Mouse (Mus musculus) MEL (cell line): ENCODE results near the gene Hsf5. TPM values are rescaled to one million over a fixed set of nuclear protein-coding genes. Genes with fewer than 3 reads are reported as not detected.

Experiments
- DNase-seq: peaks from one replicate; pipeline ENCODE4 v3.0.0; 2011; ENCODE audit warnings: low read depth, low spot score
- H3K27ac ChIP-seq: 2 replicates; pipeline ENCODE4 v1.5.1; 2012; ENCODE audit warnings: low read depth, mild to moderate bottlenecking, control low read depth, low read length, moderate library complexity; ENCODE audit not compliant: control insufficient read depth
- H3K27me3 ChIP-seq, 2 experiments: fragments of 150-350 bp in 1 of 2; sonication (generic) in 1 of 2; 2 replicates each; pipeline ENCODE4 v1.6.1; 2012; ENCODE audit warnings: low read length in 2 of 2, mild to moderate bottlenecking in 2 of 2, improper control_type of control experiment in 1 of 2, moderate library complexity in 1 of 2; ENCODE audit not compliant: insufficient read depth in 2 of 2, control insufficient read depth in 1 of 2
- H3K36me3 ChIP-seq, 2 experiments: 2 replicates each; pipeline ENCODE4 v1.6.1; 2012 to 2014; ENCODE audit warnings: low read length in 2 of 2, improper control_type of control experiment in 1 of 2, inconsistent platforms in 1 of 2, mild to moderate bottlenecking in 1 of 2; ENCODE audit not compliant: insufficient read depth in 2 of 2, control insufficient read depth in 1 of 2
- H3K4me1 ChIP-seq, 2 experiments: fragments of 150-350 bp in 1 of 2; sonication (generic) in 1 of 2; 2 replicates each; pipeline ENCODE4 v1.6.1; 2012; ENCODE audit warnings: low read length in 2 of 2, improper control_type of control experiment in 1 of 2, mild to moderate bottlenecking in 1 of 2; ENCODE audit not compliant: insufficient read depth in 2 of 2, control insufficient read depth in 1 of 2
- H3K4me3 ChIP-seq, 2 experiments: fragments of 150-350 bp in 1 of 2; sonication (generic) in 1 of 2; 2 replicates each; pipeline ENCODE4 v1.5.1; 2012; ENCODE audit warnings: low read depth in 2 of 2, low read length in 2 of 2, mild to moderate bottlenecking in 2 of 2, moderate library complexity in 2 of 2, control low read depth in 1 of 2, improper control_type of control experiment in 1 of 2; ENCODE audit not compliant: control insufficient read depth in 1 of 2, insufficient read depth in 1 of 2
- H3K79me2 ChIP-seq: 2 replicates; pipeline ENCODE4 v1.6.1; 2012; ENCODE audit warnings: mild to moderate bottlenecking, low read length, moderate library complexity; ENCODE audit not compliant: control insufficient read depth, poor library complexity, insufficient read depth
- H3K9ac ChIP-seq: 2 replicates; pipeline ENCODE4 v1.6.1; 2012; ENCODE audit warnings: low read depth, mild to moderate bottlenecking, control low read depth, low read length, moderate library complexity; ENCODE audit not compliant: control insufficient read depth, poor library complexity, severe bottlenecking
- H3K9me3 ChIP-seq: fragments of 150-350 bp; sonication (generic); replicated peaks from 2 replicates; pipeline ENCODE4 v1.6.1; 2012; ENCODE audit warnings: mild to moderate bottlenecking, low read length, improper control_type of control experiment, moderate library complexity; ENCODE audit not compliant: insufficient read depth
- BHLHE40 ChIP-seq: IDR thresholded peaks from 2 replicates; pipeline ENCODE4 v1.6.1; 2012; ENCODE audit warnings: low read depth, mild to moderate bottlenecking, inconsistent platforms, low read length, improper control_type of control experiment, borderline replicate concordance
- CTCF ChIP-seq, 3 experiments: IDR thresholded peaks in 2 of 3; conservative IDR thresholded peaks in 1 of 3; 2 replicates each; pipeline ENCODE4 v1.5.1; 2011 to 2012; ENCODE audit warnings: low read length in 3 of 3, low read depth in 2 of 3, mild to moderate bottlenecking in 2 of 3, improper control_type of control experiment in 1 of 3, inconsistent platforms in 1 of 3, mixed read lengths in 1 of 3, moderate library complexity in 1 of 3; ENCODE audit not compliant: control insufficient read depth in 1 of 3, insufficient read depth in 1 of 3, poor library complexity in 1 of 3, severe bottlenecking in 1 of 3
- ELF1 ChIP-seq: IDR thresholded peaks from 2 replicates; pipeline ENCODE4 v1.6.1; 2014; ENCODE audit warnings: low read depth, mild to moderate bottlenecking, inconsistent platforms, low read length, improper control_type of control experiment, moderate library complexity
- EP300 ChIP-seq, 2 experiments: IDR thresholded peaks; 2 replicates each; pipeline ENCODE4 v1.6.1; 2011; ENCODE audit warnings: improper control_type of control experiment in 2 of 2, low read length in 2 of 2, low read depth in 1 of 2, mild to moderate bottlenecking in 1 of 2
- ETS1 ChIP-seq: IDR thresholded peaks from 2 replicates; pipeline ENCODE4 v1.6.1; 2012; ENCODE audit warnings: low read depth, mild to moderate bottlenecking, inconsistent platforms, low read length, improper control_type of control experiment, moderate library complexity
- GABPA ChIP-seq: IDR thresholded peaks from 2 replicates; pipeline ENCODE4 v1.6.1; 2012; ENCODE audit warnings: low read depth, mild to moderate bottlenecking, inconsistent platforms, low read length, improper control_type of control experiment, moderate library complexity
- GATA1 ChIP-seq: IDR thresholded peaks from 2 replicates; pipeline ENCODE4 v1.6.1; 2011; ENCODE audit warnings: low read depth, low read length, improper control_type of control experiment
- HCFC1 ChIP-seq: IDR thresholded peaks from 2 replicates; pipeline ENCODE4 v1.6.1; 2012; ENCODE audit warnings: low read depth, mild to moderate bottlenecking, inconsistent platforms, low read length, improper control_type of control experiment, moderate library complexity
- KAT2A ChIP-seq: conservative IDR thresholded peaks from 2 replicates; pipeline ENCODE4 v1.6.1; 2012; ENCODE audit warnings: low read depth, low read length, improper control_type of control experiment, inconsistent platforms
- MAFK ChIP-seq: IDR thresholded peaks from 2 replicates; pipeline ENCODE4 v1.6.1; 2011; ENCODE audit warnings: low read depth, mild to moderate bottlenecking, low read length, improper control_type of control experiment, borderline replicate concordance
- MAX ChIP-seq: IDR thresholded peaks from 2 replicates; pipeline ENCODE4 v1.6.1; 2011; ENCODE audit warnings: low read length, improper control_type of control experiment
- MAZ ChIP-seq: IDR thresholded peaks from 2 replicates; pipeline ENCODE4 v1.6.1; 2012; ENCODE audit warnings: low read depth, mild to moderate bottlenecking, inconsistent platforms, low read length, improper control_type of control experiment
- MXI1 ChIP-seq: IDR thresholded peaks from 2 replicates; pipeline ENCODE4 v1.6.1; 2011; ENCODE audit warnings: mild to moderate bottlenecking, low read depth, low read length, improper control_type of control experiment
- MYB ChIP-seq: IDR thresholded peaks from 2 replicates; pipeline ENCODE4 v1.6.1; 2011; ENCODE audit warnings: mild to moderate bottlenecking, low read depth, low read length, improper control_type of control experiment
- NELFE ChIP-seq: IDR thresholded peaks from 2 replicates; pipeline ENCODE4 v1.6.1; 2011; ENCODE audit warnings: low read depth, low read length, improper control_type of control experiment
- NRF1 ChIP-seq: IDR thresholded peaks from 2 replicates; pipeline ENCODE4 v1.6.1; 2014; ENCODE audit warnings: low read depth, mild to moderate bottlenecking, inconsistent platforms, low read length, improper control_type of control experiment, moderate library complexity; ENCODE audit not compliant: poor library complexity, insufficient read depth, severe bottlenecking
- POLR2A ChIP-seq, 2 experiments: IDR thresholded peaks; 2 replicates each; pipeline ENCODE4 v1.6.1; 2011 to 2012; ENCODE audit warnings: low read length in 2 of 2, mild to moderate bottlenecking in 2 of 2, control low read depth in 1 of 2, improper control_type of control experiment in 1 of 2, low read depth in 1 of 2, moderate library complexity in 1 of 2; ENCODE audit not compliant: control insufficient read depth in 1 of 2, insufficient read depth in 1 of 2, poor library complexity in 1 of 2
- POLR2AphosphoS2 ChIP-seq: IDR thresholded peaks from 2 replicates; pipeline ENCODE4 v1.6.1; 2011; ENCODE audit warnings: low read length, improper control_type of control experiment
- POLR2AphosphoS5 ChIP-seq: IDR thresholded peaks from 2 replicates; pipeline ENCODE4 v1.6.1; 2012; ENCODE audit warnings: low read depth, borderline replicate concordance, mild to moderate bottlenecking, inconsistent platforms, low read length, moderate library complexity, mixed read lengths
- RCOR1 ChIP-seq: IDR thresholded peaks from 2 replicates; pipeline ENCODE4 v1.6.1; 2012; ENCODE audit warnings: low read depth, mild to moderate bottlenecking, inconsistent platforms, low read length, improper control_type of control experiment
- SIN3A ChIP-seq: IDR thresholded peaks from 2 replicates; pipeline ENCODE4 v1.6.1; 2012; ENCODE audit warnings: low read length, improper control_type of control experiment, inconsistent platforms
- SMC3 ChIP-seq: IDR thresholded peaks from 2 replicates; pipeline ENCODE4 v1.6.1; 2011; ENCODE audit warnings: low read depth, low read length, improper control_type of control experiment
- TCF12 ChIP-seq: IDR thresholded peaks from 2 replicates; pipeline ENCODE4 v1.6.1; 2014; ENCODE audit warnings: low read depth, mild to moderate bottlenecking, inconsistent platforms, low read length, improper control_type of control experiment, moderate library complexity
- ZC3H11A ChIP-seq: IDR thresholded peaks from 2 replicates; pipeline ENCODE4 v1.6.1; 2012; ENCODE audit warnings: low read depth, mild to moderate bottlenecking, inconsistent platforms, low read length, improper control_type of control experiment
- ZKSCAN1 ChIP-seq: IDR thresholded peaks from 2 replicates; pipeline ENCODE4 v1.6.1; 2012; ENCODE audit warnings: low read depth, mild to moderate bottlenecking, inconsistent platforms, low read length, improper control_type of control experiment, moderate library complexity
- ZNF384 ChIP-seq: IDR thresholded peaks from 2 replicates; pipeline ENCODE4 v1.6.1; 2012; ENCODE audit warnings: low read depth, mild to moderate bottlenecking, inconsistent platforms, low read length, improper control_type of control experiment
- polyA plus RNA-seq, 2 experiments: library from polyadenylated mRNA; stranded (reverse) in 1 of 2; unstranded in 1 of 2; fragments of >175 nt in 1 of 2; fragments of >200 nt in 1 of 2; gene quantifications; 2 replicates each; pipeline versions ENCODE4 v1.2.1 to v1.2.4; 2012; ENCODE audit warnings: low replicate concordance in 2 of 2, low read depth in 1 of 2; ENCODE audit not compliant: insufficient read length in 2 of 2, insufficient read depth in 1 of 2, missing spikeins in 1 of 2
- total RNA-seq: library from RNA; depleted of rRNA; stranded (reverse); fragments of 300-350 nt; gene quantifications from 2 replicates; pipeline ENCODE4 v1.2.3, GENCODE M21; 2012

The Hsf5 gene
- total and polyA plus RNA-seq, 3 experiments = 0.03 TPM; not detected in 2

GRCm38 (mm10) chr11:87578249-87578962 is 38.6 kb upstream of the Hsf5 start:
- DNase-seq = peak; percentile 78
- H3K9me3 ChIP-seq = no peaks in the 10 kb centered on the region
- H3K79me2 ChIP-seq = no peaks in the 10 kb centered on the region
- no peak for TF ChIP-seq MAFK
- no peak for TF ChIP-seq KAT2A
- TF ChIP-seq NRF1 = 0 out of 2 replicates have a peak, but pooled peaks have one; percentile 20
- TF ChIP-seq MAZ = peak; percentile 19; the same call in 1 of the 2 replicates
- no peak for TF ChIP-seq BHLHE40
- peak; percentile 12; the same call in 1 of the 2 replicates for TF ChIP-seq SIN3A
- TF ChIP-seq MAX = no peak
- 0 out of 2 replicates have a peak, but pooled peaks have one; percentile 32 for TF ChIP-seq MXI1
- 0 out of 2 replicates have a peak, but pooled peaks have one; percentile 16 for TF ChIP-seq NELFE
- peak; percentile 80 for TF ChIP-seq ZNF384
- no peak for TF ChIP-seq ZC3H11A
- TF ChIP-seq POLR2A (IDR thresholded peaks at IDR 0.05; ENCODE audit: control insufficient read depth in 1 of 2, insufficient read depth in 1 of 2, low read depth in 1 of 2, low read length in 2 of 2, poor library complexity in 1 of 2) = no peak
- 0 out of 2 replicates have a peak, but pooled peaks have one; percentile 4 for TF ChIP-seq RCOR1
- TF ChIP-seq ETS1 = no peak; the same call in 1 of the 2 replicates
- H3K27me3 ChIP-seq = peaks cover 3 to 4% of the 10 kb centered on the region in 2 experiments; a peak in 3 of 4 replicates
- H3K9ac ChIP-seq = peak overlapping the region; percentile 48
- H3K4me1 ChIP-seq = peaks cover 2 to 15% of the 10 kb centered on the region in 2 experiments; a peak in 3 of 4 replicates
- peak overlapping the region; percentile 58 to 79 for H3K4me3 ChIP-seq
- peaks cover 0 to 2% of the 10 kb centered on the region in 2 experiments; a peak in 1 of 4 replicates for H3K36me3 ChIP-seq
- no peak overlapping the region for H3K27ac ChIP-seq

- peak overlapping the region; percentile 58 to 79 for H3K4me3 ChIP-seq
- peaks cover 0 to 2% of the 10 kb centered on the region in 2 experiments; a peak in 1 of 4 replicates for H3K36me3 ChIP-seq
- peaks cover 2 to 15% of the 10 kb centered on the region in 2 experiments; a peak in 3 of 4 replicates for H3K4me1 ChIP-seq
- peak; percentile 70 for DNase-seq
- peaks cover 0 to 4% of the 10 kb centered on the region in 2 experiments; a peak in 2 of 4 replicates for H3K27me3 ChIP-seq
- no peaks in the 10 kb centered on the region for H3K79me2 ChIP-seq
- H3K9ac ChIP-seq = peak overlapping the region; percentile 48; the same call in 1 of the 2 replicates
- no peak overlapping the region for H3K27ac ChIP-seq
- no peaks in the 10 kb centered on the region for H3K9me3 ChIP-seq
- TF ChIP-seq POLR2AphosphoS2 (no peak), GATA1 (0 out of 2 replicates have a peak, but pooled peaks have one; percentile 9), MAX (no peak), KAT2A (no peak), GABPA (no peak), TCF12 (peak; percentile 57; the same call in 1 of the 2 replicates), MXI1 (peak; percentile 1; the same call in 1 of the 2 replicates), POLR2AphosphoS5 (no peak), RCOR1 (0 out of 2 replicates have a peak, but pooled peaks have one; percentile 6), HCFC1 (no peak), ELF1 (no peak), ZKSCAN1 (no peak), NRF1 (no peak), CTCF (IDR thresholded peaks at IDR 0.05 in 2 of 3, conservative IDR thresholded peaks at IDR 0.05 in 1 of 3; ENCODE audit: control insufficient read depth in 1 of 3, insufficient read depth in 1 of 3, low read depth in 2 of 3, low read length in 3 of 3, poor library complexity in 1 of 3, severe bottlenecking in 1 of 3) (peak in 1 of 3 experiments; percentile 43; a peak in 1 of 6 replicates), BHLHE40 (0 out of 2 replicates have a peak, but pooled peaks have one; percentile 7), NELFE (0 out of 2 replicates have a peak, but pooled peaks have one; percentile 19), SMC3 (peak; percentile 10; the same call in 1 of the 2 replicates), EP300 (IDR thresholded peaks at IDR 0.05; ENCODE audit: low read depth in 1 of 2, low read length in 2 of 2) (peak; percentile 36 to 42; a peak in 2 of 4 replicates), ETS1 (no peak), MAZ (peak; percentile 41; the same call in 1 of the 2 replicates), MYB (no peak)
Measured at GRCm38 (mm10) chr11:87578963-87579601, 37.9 kb upstream of the Hsf5 start.
